Mouse (Mus musculus) erythroid progenitor cell, adult 5-6 weeks (primary cell): Measurements from ENCODE around the gene Slc32a1. TPM values are rescaled to one million over a fixed set of nuclear protein-coding genes. Genes with fewer than 3 reads are reported as not detected.

Experiments
- ATAC-seq: replicated peaks from 2 replicates; pipeline ENCODE4 v1.8.0; 2016; ENCODE audit warnings: moderate number of reproducible peaks, mild to moderate bottlenecking, moderate TSS enrichment, inconsistent platforms; ENCODE audit not compliant: poor library complexity, low FRiP score, severe bottlenecking
- total RNA-seq, 2 experiments: library from RNA; stranded (forward) in 1 of 2; stranded (reverse) in 1 of 2; fragments of 150-400 nt in 1 of 2; fragments of 186-747, 209-891 nt in 1 of 2; gene quantifications; 2 replicates each; pipeline versions ENCODE4 v1.2.3 to v1.2.4; 2015 to 2017; ENCODE audit warnings: low replicate concordance in 2 of 2

Gene Slc32a1
- total RNA-seq, 2 experiments from 2014 or later: not detected

DNA sequence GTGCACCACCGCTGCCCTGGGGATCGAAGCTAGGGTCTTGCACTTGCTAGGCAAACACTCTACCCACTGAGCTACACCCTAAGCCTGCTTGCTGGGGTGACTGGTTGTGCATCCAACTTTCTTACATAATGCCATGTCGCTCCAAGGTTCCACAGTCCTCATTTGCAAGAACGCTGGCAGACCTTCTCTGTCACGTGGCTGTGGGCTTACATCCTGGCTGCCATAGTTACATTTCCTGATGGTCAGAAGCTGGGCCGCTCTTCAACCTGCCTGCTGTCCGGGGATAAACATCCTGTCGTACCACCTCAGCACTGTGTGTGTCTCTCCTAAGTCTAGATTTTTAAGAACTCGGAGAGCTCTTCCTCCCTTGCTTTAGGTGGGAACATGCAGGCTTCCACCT, 44.1 kb downstream of the Slc32a1 start:
- ATAC-seq: no peak

DNA sequence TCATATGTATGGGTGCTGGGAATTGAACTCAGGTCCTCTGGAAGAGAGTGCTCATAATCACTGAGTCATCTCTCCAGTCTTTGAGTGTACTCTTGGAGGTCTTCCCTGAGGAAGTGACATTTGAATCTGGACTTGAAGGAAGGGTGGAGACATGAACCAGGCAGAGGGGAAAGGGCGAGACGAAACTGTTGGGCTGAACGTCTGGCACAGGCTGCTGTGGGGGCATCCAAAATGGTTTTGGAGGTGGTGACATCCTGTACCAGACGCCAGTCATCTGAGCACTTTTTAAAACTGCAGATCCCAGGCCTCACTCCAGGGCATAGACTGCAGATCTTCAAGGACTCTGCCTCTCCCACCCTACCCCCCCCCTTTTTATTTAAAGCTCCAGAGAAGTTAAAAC, 45.2 kb downstream of the Slc32a1 start:
- ATAC-seq: no peak

DNA sequence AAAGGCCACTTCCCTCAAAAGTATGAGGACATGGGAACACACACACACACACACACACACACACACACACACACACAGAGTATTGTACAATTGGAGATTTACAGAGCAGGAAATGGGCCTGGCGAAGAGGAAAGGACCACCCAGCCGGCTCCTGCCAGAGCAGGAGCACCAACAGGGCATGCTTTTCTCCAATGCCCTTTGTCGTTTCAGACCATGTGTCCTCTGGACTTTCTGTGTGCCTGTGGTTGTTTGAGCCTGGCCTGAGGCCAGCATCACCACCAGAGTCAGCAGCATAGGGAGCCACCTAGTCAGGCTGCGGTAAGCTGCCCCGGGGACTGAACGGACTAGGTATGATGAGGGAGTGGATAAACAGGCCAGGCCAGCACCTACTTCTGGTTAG, 48.3 kb downstream of the Slc32a1 start:
- no peak for ATAC-seq

DNA sequence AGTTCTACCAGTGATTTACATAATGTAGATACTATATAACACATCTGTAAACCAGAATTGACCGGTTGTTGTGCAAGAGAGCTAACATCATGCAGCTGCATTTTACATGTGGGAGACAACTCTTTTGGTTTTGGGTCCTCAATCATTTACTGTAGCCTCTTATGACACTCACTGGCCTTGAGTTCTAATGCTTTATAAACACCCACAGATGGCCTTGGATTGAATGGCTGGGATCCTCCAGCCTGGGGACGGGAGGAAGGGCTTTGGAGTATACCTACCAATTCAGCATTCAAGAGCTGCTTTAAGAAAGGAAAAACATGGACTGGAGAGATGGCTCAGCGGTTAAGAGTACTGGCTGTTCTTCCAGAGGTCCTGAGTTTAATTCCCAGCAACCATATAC, 48.8 kb downstream of the Slc32a1 start:
- ATAC-seq: no peak

DNA sequence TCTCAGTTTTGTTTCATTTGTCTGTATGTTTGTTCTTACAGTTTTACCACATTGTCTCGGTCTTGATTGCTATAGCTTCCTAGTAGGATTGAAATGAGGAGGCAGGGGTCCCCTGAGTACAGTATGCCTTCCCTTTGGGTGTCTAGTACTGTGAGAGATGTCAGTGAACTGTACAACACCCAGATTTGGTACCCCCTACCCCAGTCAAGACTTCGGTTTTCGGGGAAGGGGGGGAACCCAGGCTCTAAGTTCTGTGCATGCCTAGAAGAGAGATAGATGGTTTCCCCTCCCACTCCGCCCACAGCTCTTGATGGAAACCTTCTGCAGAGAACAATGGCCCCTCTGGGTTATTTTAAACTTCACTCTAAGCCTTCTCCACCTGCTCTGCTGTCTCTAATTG, 54.5 kb downstream of the Slc32a1 start, which contains the start of gene Ppp1r16b:
Gene Ppp1r16b, plus strand, starts transcription at position 301 of the 400 bp plus-strand sequence.
- ATAC-seq: no peak

Other genes starting within 250 kb of the Slc32a1 start
- not detected in 2 replicates for gene Snhg11, start 235.1 kb upstream of the Slc32a1 start, total RNA-seq (2015; ENCODE audit: low replicate concordance)
- not detected in 2 replicates for gene Snhg11, start 235.1 kb upstream of the Slc32a1 start, total RNA-seq (2017; ENCODE audit: low replicate concordance)
- 31.4 and 37.8 TPM in 2 replicates for gene Ralgapb, start 200.9 kb upstream of the Slc32a1 start, total RNA-seq (2015; ENCODE audit: low replicate concordance)
- 24.9 and 29.8 TPM in 2 replicates for gene Ralgapb, start 200.9 kb upstream of the Slc32a1 start, total RNA-seq (2017; ENCODE audit: low replicate concordance)
- not detected in 2 replicates for gene Adig, start 108.2 kb upstream of the Slc32a1 start, total RNA-seq (2015; ENCODE audit: low replicate concordance)
- not detected in 2 replicates for gene Adig, start 108.2 kb upstream of the Slc32a1 start, total RNA-seq (2017; ENCODE audit: low replicate concordance)
- not detected in 2 replicates for gene Arhgap40, start 98.0 kb upstream of the Slc32a1 start, total RNA-seq (2015; ENCODE audit: low replicate concordance)
- gene Arhgap40, start 98.0 kb upstream of the Slc32a1 start, total RNA-seq (2017; ENCODE audit: low replicate concordance): not detected in 2 replicates
- 0.84 and 7.2 TPM in 2 replicates for gene Actr5, start 14.1 kb downstream of the Slc32a1 start, total RNA-seq (2015; ENCODE audit: low replicate concordance)
- 4.2 and 6.2 TPM in 2 replicates for gene Actr5, start 14.1 kb downstream of the Slc32a1 start, total RNA-seq (2017; ENCODE audit: low replicate concordance)
- gene Ppp1r16b, start 54.6 kb downstream of the Slc32a1 start, total RNA-seq (2015; ENCODE audit: low replicate concordance): 1.4 and 2.5 TPM in 2 replicates
- gene Ppp1r16b, start 54.6 kb downstream of the Slc32a1 start, total RNA-seq (2017; ENCODE audit: low replicate concordance): 1.7 and 2.3 TPM in 2 replicates
- gene Fam83d, start 157.3 kb downstream of the Slc32a1 start, total RNA-seq (2015; ENCODE audit: low replicate concordance): 24.3 and 33.2 TPM in 2 replicates
- 26.9 and 28.9 TPM in 2 replicates for gene Fam83d, start 157.3 kb downstream of the Slc32a1 start, total RNA-seq (2017; ENCODE audit: low replicate concordance)
- gene Dhx35, start 184.0 kb downstream of the Slc32a1 start, total RNA-seq (2015; ENCODE audit: low replicate concordance): 3.2 and 4.6 TPM in 2 replicates
- 2.3 and 4.0 TPM in 2 replicates for gene Dhx35, start 184.0 kb downstream of the Slc32a1 start, total RNA-seq (2017; ENCODE audit: low replicate concordance)